12 mouse cellular contexts compared by ENCODE assay signal in the genomic region with DNA sequence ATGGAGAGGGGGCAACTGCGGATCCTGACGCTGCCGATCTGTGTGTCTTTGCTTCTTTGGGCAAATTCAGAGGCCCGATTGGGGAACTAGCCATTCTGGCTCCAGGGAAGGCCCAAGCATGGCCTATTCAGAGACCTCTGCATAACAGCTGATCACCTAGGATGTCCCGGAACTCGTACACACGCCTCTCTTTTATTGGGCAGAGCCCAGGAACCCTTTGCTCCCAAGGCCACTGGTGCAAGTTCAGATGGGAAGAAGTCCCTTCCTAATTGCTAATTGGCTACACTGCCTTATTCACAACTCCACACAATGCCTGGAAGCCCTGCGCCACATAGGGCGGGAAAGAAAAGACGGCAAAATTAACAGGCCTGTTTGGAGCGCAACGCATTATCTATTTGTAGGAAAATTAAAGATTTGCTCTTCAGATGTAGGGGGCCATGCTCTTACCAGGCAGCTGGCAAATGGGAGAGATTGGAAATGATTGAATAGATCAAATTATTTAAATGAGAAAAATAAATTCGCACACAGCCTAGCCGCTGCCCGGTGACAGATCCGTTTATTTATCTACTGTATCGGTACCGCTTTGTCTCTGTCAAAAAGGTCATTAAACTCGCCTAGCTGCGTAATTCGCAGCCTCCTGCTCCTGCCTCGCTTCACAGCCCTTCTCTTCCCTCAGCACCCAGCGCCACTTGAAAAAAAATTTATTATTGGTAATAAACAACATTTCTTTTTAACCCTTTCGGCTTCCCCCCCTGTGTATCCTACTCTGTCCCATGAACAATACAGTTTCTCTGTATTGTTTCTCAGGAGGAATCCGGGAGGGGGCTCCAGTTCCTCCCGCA. TPM values are rescaled to one million over a fixed set of nuclear protein-coding genes. Genes with fewer than 3 reads are reported as not detected.
A peak's percentile ranks its signal among the peaks of the same experiment; 100 is the strongest.
DNase-seq lines count a peak whose midpoint lies in the region; ATAC-seq lines count a peak whose summit lies in the region.
"Had no signal": no experiment of that assay in that cellular context is flagged by ENCODE, and none has a peak within 500 bp of the region (broad histone marks: within the 10 kb centered on the region; RNA-seq: fewer than 3 reads in every experiment).

No protein-coding gene starts in this region.

- 3% methylated on average over 26 of the region's 26 CpGs for WGBS in intestine, embryonic 14.5 days
- WGBS in intestine, embryonic 15.5 days, result 3% methylated on average over 26 of the region's 26 CpGs
- WGBS in hindbrain, embryonic 12.5 days, result 1% methylated on average over 26 of the region's 26 CpGs
- WGBS in neural tube, embryonic 11.5 days, result 2% methylated on average over 26 of the region's 26 CpGs

- no peak overlapping the region for H3K27ac ChIP-seq in intestine, embryonic 14.5 days (ENCODE audit: low read depth)
- H3K27ac ChIP-seq in intestine, embryonic 15.5 days, result no peak overlapping the region
- peak overlapping the region; percentile 94 for H3K27ac ChIP-seq in hindbrain, embryonic 12.5 days
- H3K27ac ChIP-seq in neural tube, embryonic 11.5 days (ENCODE audit: low read depth, low read length), result 0 out of 2 replicates have a peak overlapping the region, but pooled peaks have one; percentile 56
- H3K27ac ChIP-seq: embryonic facial prominence, embryonic 12.5 days; lung, embryonic 15.5 days had no signal

- H3K36me3 ChIP-seq in intestine, embryonic 14.5 days (ENCODE audit: control insufficient read depth, insufficient read depth, low read length), result no peaks in the 10 kb centered on the region
- no peaks in the 10 kb centered on the region for H3K36me3 ChIP-seq in intestine, embryonic 15.5 days
- no peaks in the 10 kb centered on the region for H3K36me3 ChIP-seq in hindbrain, embryonic 12.5 days
- no peaks in the 10 kb centered on the region for H3K36me3 ChIP-seq in neural tube, embryonic 11.5 days (ENCODE audit: control insufficient read depth, insufficient read depth, low read length)
- H3K36me3 ChIP-seq: embryonic facial prominence, embryonic 12.5 days; lung, embryonic 15.5 days had no signal

- no peak overlapping the region for H3K9ac ChIP-seq in intestine, embryonic 14.5 days (ENCODE audit: low read length)
- H3K9ac ChIP-seq in intestine, embryonic 15.5 days, result no peak overlapping the region
- peak overlapping the region; percentile 84; the same call in 1 of the 2 replicates for H3K9ac ChIP-seq in hindbrain, embryonic 12.5 days
- H3K9ac ChIP-seq in neural tube, embryonic 11.5 days (ENCODE audit: low read length), result peak overlapping the region; percentile 61; the same call in 1 of the 2 replicates
- H3K9ac ChIP-seq: embryonic facial prominence, embryonic 12.5 days; lung, embryonic 15.5 days had no signal

- 0 out of 2 replicates have a peak overlapping the region, but pooled peaks have one; percentile 26 for H3K4me3 ChIP-seq in intestine, embryonic 14.5 days (ENCODE audit: low read depth, low read length)
- no peak overlapping the region for H3K4me3 ChIP-seq in intestine, embryonic 15.5 days (replicated peaks)
- H3K4me3 ChIP-seq in hindbrain, embryonic 12.5 days, result peak overlapping the region; percentile 62
- H3K4me3 ChIP-seq in neural tube, embryonic 11.5 days (ENCODE audit: low read depth, low read length), result peak overlapping the region; percentile 46

- H3K9me3 ChIP-seq in intestine, embryonic 14.5 days (ENCODE audit: control insufficient read depth, low read length), result no peaks in the 10 kb centered on the region
- H3K9me3 ChIP-seq in intestine, embryonic 15.5 days, result no peaks in the 10 kb centered on the region
- H3K9me3 ChIP-seq in hindbrain, embryonic 12.5 days (replicated peaks), result no peaks in the 10 kb centered on the region
- no peaks in the 10 kb centered on the region for H3K9me3 ChIP-seq in neural tube, embryonic 11.5 days (ENCODE audit: control insufficient read depth, low read length)
- H3K9me3 ChIP-seq: embryonic facial prominence, embryonic 12.5 days; lung, embryonic 15.5 days had no signal

- DNase-seq in intestine, embryonic 14.5 days (ENCODE audit: low spot score), result no peak
- DNase-seq in embryo, embryonic 9.5 days (ENCODE audit: extremely low spot score), result peak; percentile 27
- peak; percentile 45 for DNase-seq in neural tube, embryonic 11.5 days (ENCODE audit: low spot score)
- DNase-seq in ovary, postnatal 14 days (ENCODE audit: low spot score), result no peak
- DNase-seq in MN1 (ENCODE audit: low spot score), result no peak
- no peak for DNase-seq in layer of hippocampus, adult 9-10 months (ENCODE audit: low spot score)
- DNase-seq: kidney, adult 18-20 months had no signal

- H3K4me1 ChIP-seq in intestine, embryonic 14.5 days (replicated peaks; ENCODE audit: control insufficient read depth, insufficient read depth, low read length), result peaks cover 4% of the 10 kb centered on the region; the same call in 1 of the 2 replicates
- H3K4me1 ChIP-seq in intestine, embryonic 15.5 days (replicated peaks), result peaks cover 16% of the 10 kb centered on the region
- peaks cover 87% of the 10 kb centered on the region for H3K4me1 ChIP-seq in hindbrain, embryonic 12.5 days
- peaks cover 44% of the 10 kb centered on the region for H3K4me1 ChIP-seq in neural tube, embryonic 11.5 days (ENCODE audit: control insufficient read depth, insufficient read depth, low read length)
- H3K4me1 ChIP-seq: lung, embryonic 15.5 days had no signal

- H3K4me2 ChIP-seq in intestine, embryonic 14.5 days (ENCODE audit: low read length), result no peak overlapping the region
- H3K4me2 ChIP-seq in intestine, embryonic 15.5 days (replicated peaks), result no peak overlapping the region
- H3K4me2 ChIP-seq in hindbrain, embryonic 12.5 days (replicated peaks), result peak overlapping the region; percentile 84
- H3K4me2 ChIP-seq in neural tube, embryonic 11.5 days (ENCODE audit: low read depth), result peak overlapping the region; percentile 80

- H3K27me3 ChIP-seq in intestine, embryonic 14.5 days (replicated peaks; ENCODE audit: control insufficient read depth, insufficient read depth, low read length), result peaks cover 100% of the 10 kb centered on the region
- peaks cover 99% of the 10 kb centered on the region for H3K27me3 ChIP-seq in intestine, embryonic 15.5 days (replicated peaks)
- H3K27me3 ChIP-seq in hindbrain, embryonic 12.5 days, result peaks cover 94% of the 10 kb centered on the region
- H3K27me3 ChIP-seq in neural tube, embryonic 11.5 days (ENCODE audit: control insufficient read depth, insufficient read depth, low read length), result peaks cover 88% of the 10 kb centered on the region

- ATAC-seq in intestine, embryonic 14.5 days (replicated peaks; ENCODE audit: low FRiP score, low TSS enrichment, low read depth), result no peak
- no peak for ATAC-seq in intestine, embryonic 15.5 days
- ATAC-seq in hindbrain, embryonic 12.5 days (ENCODE audit: low FRiP score), result no peak
- ATAC-seq in neural tube, embryonic 11.5 days (ENCODE audit: insufficient read depth, low FRiP score, low TSS enrichment), result no peak
- ATAC-seq: CD4-positive, CD25-positive, alpha-beta regulatory T cell, adult 4 months had no signal

RNA-seq across cellular contexts. Expression of a gene that starts 1.5 kb away (rescaled TPM):
- polyA plus RNA-seq in intestine, embryonic 14.5 days (2014; fragmentation: Nextera tagmentation; extraction: Ambion mirVana), result 0.74 and 0.78 TPM in 2 replicates
- polyA plus RNA-seq in intestine, embryonic 15.5 days (2015; fragmentation: Nextera tagmentation; extraction: Ambion mirVana), result 0.39 and 0.43 TPM in 2 replicates
- polyA plus RNA-seq in hindbrain, embryonic 12.5 days (2016; fragmentation: Nextera tagmentation; extraction: Ambion mirVana), result 3.7 and 3.8 TPM in 2 replicates
- 1.3 and 1.4 TPM in 2 replicates for polyA plus RNA-seq in neural tube, embryonic 11.5 days (2014; fragmentation: Nextera tagmentation; extraction: Ambion mirVana)
- polyA plus RNA-seq: CD4-positive, CD25-positive, alpha-beta regulatory T cell, adult 4 months; lung, embryonic 15.5 days had no signal

Comparison
In these comparisons a context has a peak if more than half of its experiments do, and no peak if none do; other contexts are left out.
1. DNase-seq: peak in embryo, embryonic 9.5 days (single experiment) and neural tube, embryonic 11.5 days (single experiment); none in intestine, embryonic 14.5 days (single experiment), ovary, postnatal 14 days (single experiment), MN1 (single experiment) and layer of hippocampus, adult 9-10 months (single experiment).
2. H3K27ac ChIP-seq: peak in hindbrain, embryonic 12.5 days (single experiment) and neural tube, embryonic 11.5 days (single experiment); none in intestine, embryonic 14.5 days (single experiment) and intestine, embryonic 15.5 days (single experiment).
3. H3K4me2 ChIP-seq: peak in hindbrain, embryonic 12.5 days (single experiment) and neural tube, embryonic 11.5 days (single experiment); none in intestine, embryonic 14.5 days (single experiment) and intestine, embryonic 15.5 days (single experiment).
4. H3K9ac ChIP-seq: peak in hindbrain, embryonic 12.5 days (single experiment) and neural tube, embryonic 11.5 days (single experiment); none in intestine, embryonic 14.5 days (single experiment) and intestine, embryonic 15.5 days (single experiment).